Mouse (Mus musculus): ENCODE results near the gene Vamp9.

Vamp9 gene

DNA sequence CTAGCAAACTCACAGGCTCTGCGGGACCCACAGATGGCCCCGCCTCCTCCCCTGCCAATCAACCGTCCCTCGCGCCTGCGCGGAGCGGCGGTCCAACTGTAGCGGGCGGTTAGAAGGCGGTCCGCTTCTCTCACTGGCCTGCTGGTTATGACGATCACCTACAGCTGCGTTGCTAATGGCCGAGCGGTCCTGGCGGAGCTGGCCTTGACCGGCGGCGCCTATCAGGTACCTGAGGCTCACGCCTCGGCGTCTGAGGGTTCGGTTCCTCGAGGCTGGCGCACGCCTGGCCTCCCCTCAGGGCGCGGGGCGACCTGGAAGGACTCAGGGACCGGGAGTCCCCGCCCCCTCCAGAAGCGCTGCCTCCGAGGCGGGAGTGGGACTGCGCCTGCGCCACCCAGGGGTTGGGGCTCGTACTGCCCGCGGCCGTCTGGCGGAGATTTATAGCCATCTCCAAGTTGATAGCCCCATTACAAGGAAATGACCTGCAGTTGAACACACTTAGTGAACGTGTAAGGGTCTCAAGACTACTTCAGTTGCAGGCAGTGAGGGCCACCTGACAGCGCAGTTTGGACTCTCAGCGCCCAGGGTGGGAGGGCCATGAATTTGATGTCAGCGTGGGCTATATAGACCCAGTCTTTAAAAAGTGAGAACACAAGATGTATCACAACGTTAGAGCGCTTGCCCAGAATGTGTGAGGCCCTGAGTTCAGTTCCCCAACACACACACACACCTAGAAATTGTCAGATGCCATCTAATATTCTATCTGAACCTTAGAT, at the start of gene Vamp9:
TSS of gene Vamp9 (plus strand) at position 74 of the 776 bp plus-strand sequence.
- DNase-seq = peak; percentile 97 to 98

DNA sequence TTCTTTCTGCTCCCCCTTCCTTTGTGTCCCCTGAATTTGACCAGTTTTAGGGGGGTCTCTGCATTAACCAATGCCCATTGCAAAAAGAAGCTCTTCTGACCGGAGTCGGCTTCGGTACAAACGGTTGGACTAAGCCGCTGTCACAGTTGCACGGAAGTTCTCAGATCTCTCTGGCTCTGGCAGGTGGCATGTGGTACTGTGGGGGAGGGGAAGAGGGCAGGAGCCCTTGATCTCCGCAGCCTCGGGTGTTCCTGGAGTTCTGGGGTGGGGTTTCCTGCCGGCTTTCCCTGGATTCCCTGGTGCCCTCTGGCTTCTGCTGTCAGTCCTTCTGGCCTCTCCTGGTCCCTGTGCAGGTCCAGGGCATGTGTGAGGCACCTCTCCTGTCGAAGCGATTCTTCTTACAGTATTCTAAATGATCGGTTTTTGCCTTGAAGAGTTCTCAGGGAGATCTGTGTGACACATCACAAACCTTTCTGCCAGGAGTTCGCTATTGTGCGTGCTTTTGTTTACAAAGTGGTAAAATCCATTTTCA, 48.9 kb upstream of the Vamp9 start:
- DNase-seq = peak; percentile 17 to 37

DNA sequence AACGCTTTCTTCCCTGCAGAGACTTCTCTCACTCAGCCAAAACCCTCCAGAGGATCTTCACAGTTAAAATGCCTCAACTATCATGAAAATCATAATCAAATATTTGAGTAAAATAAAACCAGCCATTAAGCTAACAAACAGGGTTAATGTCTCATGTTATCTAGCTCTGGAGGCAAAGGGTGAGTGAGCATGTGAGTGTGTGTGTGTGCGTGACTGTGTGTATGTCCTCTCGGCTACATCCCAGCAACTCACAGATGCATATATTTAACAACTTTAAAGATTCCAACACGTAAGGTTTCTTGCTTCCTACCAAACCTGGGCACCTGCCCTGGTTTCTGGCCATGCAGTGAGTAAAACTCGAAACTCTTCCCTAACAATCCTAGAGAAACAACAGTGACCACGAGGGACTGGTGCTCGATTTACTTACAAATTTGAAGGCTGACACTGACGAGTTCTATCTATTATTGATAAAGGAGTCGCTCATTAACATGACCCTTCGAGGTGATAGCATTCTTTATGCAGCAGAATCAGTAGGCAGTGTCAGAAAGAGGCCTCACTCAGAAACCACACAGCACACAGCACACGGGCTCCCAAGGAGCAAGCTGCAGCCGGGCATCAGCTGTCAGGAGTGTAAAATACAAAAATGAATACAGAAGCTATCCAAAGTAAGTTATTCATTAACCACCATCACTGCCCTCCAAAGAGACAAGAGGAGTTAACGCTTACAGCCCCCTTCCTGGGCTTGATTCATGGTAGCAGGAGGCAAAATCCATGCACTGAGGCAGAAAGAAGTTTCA, 46.2 kb upstream of the Vamp9 start:
- DNase-seq = no peak

DNA sequence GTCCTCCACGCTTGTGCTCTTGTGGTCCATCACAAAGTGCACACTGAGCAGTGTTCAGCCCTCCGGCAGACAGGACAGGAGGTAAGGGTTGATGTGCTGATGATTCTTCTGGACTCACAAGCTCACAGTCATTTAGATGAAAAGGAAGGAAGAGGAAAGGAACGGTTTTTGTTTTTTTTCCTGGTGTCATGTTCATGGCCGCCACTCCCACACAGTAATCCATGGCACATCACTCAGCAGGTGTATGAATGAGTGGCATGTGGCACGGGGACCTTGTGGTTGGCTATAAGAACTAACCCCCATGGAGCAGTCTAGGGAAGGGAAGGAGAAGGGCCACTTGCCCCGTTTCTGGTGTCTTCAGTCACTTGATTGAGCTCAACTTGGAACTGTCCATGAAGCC, 44.2 kb upstream of the Vamp9 start:
- DNase-seq = no peak

DNA sequence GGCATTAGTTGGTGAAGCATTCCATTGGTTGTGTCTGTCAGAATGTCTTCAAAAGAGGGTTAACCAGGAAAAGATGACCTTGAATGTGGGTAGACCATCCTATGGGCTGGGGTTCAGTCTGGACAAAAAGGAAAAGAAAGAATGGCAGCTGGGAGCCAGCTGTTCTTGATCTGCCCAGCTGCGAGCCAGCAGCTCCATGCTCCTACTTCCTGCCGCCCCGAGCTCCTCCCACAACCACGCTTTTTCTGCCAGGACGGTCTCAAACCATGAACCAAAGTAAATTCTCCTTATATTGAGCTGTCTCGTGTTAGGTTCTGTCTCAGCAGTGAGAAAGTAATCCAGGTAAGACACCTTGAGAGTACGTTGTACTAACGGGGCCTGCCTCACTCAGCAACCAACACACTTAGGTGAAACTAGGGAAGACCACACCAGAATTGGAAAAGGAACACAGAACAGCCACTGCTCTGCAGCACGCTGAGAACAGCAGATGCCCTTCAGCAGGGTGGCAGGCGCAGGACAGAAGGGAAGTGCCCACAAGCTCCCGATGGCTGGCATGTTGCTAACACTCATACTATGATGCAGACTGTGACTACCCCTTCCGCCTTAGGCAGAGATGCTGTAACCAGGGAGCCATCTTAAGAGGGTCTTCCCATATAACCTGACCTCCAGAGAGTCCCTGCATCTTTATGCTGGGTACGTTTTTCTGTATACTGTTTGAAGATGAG, 42.2 kb upstream of the Vamp9 start:
- DNase-seq = peak; percentile 46 to 54

DNA sequence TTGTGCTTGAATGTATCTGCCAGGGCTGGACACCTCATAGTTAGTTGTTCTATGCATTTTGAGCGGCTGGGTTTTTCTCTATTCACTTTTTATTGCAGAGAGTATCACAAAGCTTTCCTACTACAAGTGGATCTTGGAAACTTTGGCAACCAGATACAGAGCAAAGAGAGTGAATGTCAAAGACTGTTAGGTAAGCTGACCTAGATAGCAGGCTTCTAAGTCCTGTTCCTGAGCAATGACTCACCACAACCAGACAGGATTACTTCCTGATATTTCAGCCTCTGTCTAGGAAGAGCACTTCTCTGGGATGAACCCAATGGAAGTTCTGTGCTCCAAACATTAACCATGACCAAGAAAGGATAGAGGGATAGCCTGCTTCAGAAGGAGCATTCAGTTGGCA, 40.3 kb upstream of the Vamp9 start:
- no peak for DNase-seq

DNA sequence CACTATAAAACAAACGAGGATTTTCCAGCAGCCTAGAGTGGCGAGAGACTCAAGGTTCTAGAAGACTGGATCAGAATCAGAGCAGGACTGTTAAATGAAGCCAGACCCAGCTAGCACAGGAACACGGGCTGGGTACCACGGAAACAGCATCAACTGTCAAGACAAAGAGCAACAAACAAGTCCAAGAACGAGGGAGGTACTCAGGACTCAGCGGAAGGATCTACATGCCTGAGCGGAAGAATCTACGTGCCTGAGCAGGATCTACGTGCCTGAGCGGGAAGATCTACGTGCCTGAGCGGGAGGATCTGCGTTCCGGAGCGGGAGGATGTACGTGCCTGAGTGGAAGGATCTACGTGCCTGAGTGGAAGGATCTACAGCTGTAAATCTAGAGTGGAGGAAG, 37.8 kb upstream of the Vamp9 start:
- no peak for DNase-seq

DNA sequence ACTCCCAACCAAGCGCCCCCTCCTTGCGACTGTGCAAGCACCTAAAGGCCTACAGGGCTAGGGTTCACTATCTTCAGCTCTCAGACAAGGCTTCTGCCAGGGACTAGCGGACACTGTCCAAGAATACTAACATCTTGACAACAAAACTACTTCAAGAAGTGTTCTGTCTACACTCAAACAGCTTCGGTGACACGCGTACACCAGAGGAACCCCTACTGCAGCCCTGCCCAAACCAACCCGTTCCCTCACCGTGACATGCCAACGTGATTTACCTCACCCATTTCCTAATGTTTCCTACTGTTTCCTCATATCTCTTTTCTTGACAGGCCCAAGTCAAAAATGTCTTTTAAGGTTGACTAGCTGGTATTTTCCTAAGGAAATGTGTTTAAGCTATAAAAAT, 37.1 kb upstream of the Vamp9 start:
- no peak for DNase-seq

DNA sequence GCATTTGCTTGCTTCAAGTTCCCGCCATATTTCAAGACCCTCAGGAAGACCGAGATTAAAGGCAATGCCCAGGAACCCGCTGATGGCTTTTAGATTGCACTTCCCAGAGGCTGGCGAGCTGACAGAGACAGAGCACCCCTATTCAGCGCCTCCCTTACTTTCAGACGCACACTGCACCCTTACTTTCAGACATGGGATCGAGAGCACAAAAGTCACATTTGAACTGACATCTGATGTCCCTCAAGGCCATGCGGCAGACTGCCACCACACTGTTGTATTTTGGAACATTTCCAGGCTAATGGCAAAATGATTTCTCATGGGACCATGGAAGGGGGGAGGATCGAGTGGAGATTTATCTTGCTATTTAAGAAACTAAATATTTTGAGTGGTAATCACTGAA, 28.5 kb upstream of the Vamp9 start:
- DNase-seq = no peak

DNA sequence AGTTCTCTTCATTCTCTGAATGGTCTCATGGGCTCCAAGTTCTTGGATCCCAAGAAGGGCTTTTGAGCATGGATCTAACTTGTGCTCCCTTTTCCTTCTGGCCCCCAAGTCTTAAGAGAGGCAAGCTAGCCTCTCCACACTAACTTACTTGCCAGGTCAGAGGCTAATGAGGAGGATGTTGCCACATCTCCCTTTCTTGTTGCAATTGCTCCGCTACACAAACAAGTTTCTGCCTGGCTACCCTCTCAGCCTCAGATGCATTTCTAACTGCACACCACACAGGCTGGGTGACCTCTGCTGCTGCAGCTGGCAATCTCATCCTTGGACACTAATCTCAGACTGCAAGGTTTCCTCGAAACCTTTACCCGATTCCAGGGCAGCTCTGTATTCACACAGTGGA, 23.6 kb upstream of the Vamp9 start:
- DNase-seq = no peak

DNA sequence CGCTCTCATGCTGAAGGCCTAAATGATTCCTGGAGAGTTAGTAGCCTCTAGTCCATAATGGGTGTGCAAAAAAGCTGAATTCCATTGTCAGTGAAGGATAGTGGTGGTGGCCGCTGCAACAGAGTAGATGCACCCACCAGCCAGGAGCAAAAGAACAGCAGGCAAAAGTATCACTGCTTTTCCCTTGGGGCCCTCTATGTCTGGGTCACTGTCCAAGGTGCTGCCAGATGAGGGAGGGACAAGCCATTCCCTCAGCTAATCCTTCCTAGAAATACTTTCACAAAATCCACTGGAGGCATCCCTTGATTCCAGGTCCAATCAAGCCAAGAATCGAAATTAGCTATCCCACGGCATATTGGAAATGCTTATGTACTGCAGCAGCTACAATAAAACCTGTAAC, 22.0 kb upstream of the Vamp9 start:
- peak; percentile 28 to 44 for DNase-seq

DNA sequence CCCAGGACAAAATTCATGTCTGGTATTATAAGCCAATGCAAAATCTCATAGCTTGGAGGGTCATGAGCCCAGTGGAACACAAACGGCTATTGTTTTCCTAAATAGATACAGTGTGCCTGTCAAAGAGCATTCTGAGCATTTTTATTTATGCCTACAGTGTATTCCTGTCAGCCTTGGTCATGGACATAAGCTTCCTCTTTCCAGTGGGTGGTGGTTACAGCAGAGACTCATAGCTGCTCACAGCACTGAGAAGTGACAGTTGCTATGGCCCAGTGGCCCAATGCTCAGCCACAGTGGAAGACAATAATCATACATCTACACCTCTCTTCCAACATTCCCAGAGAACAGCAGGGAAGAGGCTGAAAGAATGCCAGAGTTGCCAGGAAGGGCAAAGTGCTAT, 18.9 kb upstream of the Vamp9 start:
- DNase-seq = no peak

DNA sequence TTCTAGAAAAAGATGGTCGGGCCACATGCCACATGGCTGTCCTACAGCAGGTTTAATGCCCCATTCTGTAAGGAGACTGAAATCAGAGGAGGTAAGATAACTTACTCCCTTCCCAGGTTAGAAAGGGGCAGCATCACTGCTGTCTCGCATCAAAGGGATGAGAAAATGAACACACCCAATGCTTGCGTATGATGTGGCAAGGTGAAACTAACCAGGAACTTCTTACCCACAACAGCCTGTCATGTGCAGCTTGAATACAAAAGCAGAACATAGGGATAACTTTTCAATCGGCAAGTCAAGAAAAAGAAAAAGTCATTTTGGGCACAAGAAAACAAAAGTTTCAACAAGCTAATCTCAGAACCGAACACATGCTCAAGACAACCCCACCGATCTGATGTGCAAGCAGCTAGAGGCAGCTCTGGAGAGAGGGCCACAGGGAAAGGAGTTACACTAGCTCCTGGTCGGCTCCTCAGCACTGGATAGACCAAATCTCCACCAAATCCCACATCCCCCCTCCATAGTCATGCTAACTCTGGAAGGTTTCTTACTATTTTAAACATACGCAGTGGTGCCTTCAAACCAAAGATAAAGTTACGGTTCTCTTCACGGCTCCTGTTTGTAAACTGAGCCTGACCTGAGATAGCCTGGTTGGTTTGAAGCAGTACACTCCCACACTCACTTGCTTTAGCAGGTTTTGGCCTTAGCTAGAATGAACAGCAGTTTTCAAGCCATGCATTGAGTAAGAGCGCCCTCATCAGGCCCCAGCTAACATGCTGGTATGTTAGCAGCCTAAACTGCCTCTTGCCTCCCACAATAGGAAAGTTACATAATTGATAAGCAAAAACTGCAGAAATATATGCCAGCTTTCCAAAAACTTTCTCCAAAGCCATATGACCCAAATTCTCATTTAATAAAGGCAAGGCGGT, 14.3 kb upstream of the Vamp9 start:
- DNase-seq = peak; percentile 76 to 80

DNA sequence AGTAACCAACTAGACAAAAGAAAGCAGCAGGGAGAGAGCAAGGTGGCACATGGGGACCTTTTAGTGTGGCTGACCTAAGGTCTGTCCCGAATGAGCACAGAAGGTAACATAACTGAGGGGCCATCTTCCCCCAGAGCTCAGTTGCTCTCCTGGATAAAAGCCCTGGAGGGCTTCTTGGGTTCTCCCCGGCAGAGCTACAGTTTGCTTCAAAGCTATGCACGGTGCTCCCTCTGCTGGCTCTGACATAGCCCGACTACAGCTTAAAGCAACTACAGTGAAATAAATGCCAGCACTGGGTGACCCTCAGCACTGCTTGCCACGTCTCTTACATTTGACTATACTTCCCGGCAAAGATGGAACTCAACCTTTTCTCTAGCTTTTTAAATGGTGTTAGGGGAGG, 6.0 kb upstream of the Vamp9 start:
- DNase-seq = peak; percentile 77 to 83

DNA sequence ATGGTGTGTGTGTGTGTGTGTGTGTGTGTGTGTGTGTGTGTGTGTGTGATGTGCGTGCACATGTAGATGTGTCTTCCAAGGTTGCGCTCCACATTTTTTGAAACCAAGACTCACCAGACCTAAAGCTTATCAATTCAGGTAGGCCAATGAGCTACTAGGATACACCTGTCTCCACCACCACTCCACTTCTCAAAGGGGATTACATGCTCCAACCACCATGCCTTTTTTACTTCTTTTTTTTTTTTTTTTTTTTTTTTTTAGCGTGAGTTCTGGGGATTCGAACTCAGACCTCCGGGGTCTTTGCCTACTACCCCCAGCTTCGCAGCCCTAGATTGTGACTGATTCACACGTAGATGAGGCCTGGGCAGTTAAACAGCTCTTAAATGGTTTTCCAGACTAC, 323 bp upstream of the Vamp9 start:
- DNase-seq = no peak

DNA sequence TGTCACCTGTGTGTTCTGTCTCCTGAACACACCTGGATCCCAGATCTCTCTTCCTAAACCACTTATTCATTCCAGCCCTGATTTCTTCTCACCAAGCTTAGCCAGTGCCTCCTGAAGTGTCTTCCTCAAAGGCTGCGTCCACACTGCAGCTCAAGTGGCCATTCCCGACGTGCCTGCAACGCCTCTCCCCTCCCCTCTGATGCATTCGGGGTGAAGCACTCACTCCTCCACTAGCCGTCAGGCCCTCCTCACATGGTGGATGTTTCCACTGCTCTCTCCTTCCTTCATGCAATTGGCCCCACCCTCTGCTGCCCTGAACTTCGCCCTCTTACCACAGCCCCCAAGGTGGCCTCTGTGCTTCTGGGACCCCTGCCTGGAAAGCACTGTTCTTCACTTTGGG, 9.4 kb downstream of the Vamp9 start:
- DNase-seq = no peak

DNA sequence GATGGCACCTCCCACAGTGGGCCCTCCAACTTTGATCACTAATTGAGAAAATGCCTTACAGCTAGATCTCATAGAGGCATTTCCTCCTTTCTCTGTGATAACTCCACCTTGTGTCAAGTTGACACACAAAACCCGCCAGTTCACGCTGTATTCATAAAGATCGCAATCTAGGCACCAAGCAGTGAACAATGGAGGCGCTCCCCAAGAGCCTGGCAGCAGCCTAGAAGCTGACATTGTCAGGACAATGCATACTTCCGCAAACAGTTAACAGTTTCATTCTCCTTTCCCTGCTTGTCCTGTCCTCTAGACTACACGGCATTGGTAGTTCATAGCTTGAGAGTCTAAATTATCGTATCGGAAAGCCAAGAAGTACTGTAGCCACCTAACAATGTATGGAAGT, 16.0 kb downstream of the Vamp9 start:
- DNase-seq = no peak

DNA sequence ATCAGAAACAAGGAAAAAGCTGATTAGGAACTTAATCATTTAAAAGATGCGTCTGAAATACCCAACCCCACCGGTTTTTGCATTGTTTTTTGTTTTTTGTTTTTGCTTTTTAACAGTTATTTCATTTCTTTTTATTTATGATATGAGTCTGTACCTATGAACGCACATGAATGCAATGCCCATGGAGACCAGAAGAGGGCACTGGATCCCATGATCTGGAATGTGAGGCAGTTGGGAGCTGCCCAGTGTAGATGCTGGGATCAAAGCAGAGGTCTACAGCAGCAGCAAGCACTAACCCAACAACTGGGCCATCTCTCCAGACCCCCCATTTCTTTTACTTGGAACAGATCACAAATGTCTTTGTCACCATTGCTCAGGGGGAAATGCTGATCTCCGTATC, 21.9 kb downstream of the Vamp9 start:
- peak; percentile 63 to 66 for DNase-seq

DNA sequence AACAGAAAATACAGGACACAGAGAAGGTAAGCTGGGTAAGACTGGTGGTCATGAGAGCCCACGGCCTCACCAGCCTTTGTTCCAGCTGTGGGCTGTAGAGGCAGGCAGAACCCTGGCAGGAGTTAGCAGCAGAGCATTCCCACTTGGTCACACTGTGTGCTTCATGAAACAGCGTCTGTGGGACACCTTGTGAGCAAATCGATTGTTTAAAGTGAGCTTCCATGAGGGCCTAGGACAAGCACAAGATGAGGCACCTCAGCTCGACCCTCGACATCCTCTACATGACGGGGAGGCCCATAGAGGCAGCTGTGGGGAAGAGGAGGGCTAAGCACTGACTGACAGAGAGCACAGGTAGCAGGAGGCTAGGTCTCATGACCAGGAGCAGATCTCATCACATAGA, 25.9 kb downstream of the Vamp9 start:
- DNase-seq = no peak

DNA sequence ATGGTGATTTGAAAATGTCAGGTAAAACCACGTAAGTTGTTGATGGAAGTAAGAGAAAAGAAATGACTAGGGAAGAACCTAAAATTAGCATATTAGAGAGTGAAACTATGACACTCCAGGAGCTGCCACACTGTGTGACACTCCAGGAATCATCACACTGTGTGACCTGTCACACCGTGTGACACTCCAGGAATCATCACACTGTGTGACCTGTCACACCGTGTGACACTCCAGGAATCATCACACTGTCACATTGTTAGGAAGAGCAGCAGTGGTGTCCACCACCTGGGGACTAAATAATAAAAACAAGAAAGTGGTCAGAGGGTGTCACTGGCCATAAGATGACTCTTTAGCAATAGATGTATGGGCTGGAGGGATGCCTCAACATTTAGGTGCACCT, 33.4 kb downstream of the Vamp9 start:
- no peak for DNase-seq

DNA sequence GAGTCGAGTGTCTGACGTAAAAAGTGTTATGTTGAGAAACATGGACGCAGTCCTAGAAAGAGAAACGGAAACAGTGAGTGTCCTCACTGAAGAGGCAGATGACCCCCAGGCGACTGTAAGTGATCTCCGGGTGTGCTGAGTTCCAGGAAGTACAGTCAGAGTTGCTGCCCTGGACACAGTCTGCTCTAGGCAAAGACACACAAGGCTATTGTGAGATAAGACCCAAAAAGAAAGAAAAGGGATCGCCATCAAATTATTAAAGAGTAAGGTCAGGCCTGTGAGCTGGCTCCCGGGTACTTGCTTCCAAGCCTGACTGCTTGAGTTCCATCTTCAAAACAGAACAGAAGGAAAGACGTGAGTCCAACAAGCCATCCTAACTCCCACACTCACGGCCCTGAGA, 35.2 kb downstream of the Vamp9 start:
- DNase-seq = no peak

DNA sequence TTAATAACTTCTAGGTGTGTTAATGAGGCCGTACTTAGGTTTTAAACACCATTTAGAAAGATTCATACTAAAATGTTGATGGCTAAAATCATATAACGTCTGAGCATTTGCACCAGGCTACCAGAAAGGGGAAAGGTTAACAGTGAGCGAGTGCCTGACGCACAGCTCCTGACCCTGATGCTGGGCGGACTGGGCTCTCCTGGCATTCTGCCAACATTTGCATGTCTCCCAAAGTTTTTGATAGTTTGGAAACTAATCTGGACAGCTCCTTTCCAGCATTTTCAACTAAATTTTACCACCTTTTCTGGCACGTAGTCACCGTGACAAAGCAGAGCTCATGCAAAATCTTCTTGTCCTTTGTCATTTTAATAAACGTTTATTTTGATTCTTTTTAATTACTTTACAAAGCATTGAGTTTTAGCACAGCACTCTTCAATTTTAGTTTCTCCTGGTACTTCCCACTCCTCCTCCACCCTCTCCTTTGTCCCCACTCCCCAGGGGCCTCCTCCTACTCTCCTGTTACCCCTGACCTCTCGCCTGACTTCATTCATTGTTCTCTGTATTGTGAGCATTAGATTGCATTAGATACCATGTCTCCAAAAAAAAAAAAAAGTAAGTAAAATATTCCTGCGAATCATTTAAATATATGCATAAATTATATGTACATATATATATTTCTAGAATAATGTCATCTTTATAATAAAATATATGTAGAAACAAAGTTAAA, 35.9 kb downstream of the Vamp9 start:
- peak in 1 of 2 experiments; percentile 16 for DNase-seq
